Mouse (Mus musculus) neural tube, embryonic 11.5 days (tissue): Measurements from ENCODE around the gene Cacna1a. TPM values are rescaled to one million over a fixed set of nuclear protein-coding genes. Genes with fewer than 3 reads are reported as not detected.

Experiments
- ATAC-seq: fragments of 200-750 bp; cut with Nextera tagmentation; 2 replicates; pipeline ENCODE4 v1.8.0; 2017; ENCODE audit warnings: moderate number of reproducible peaks, mild to moderate bottlenecking, moderate TSS enrichment, moderate library complexity; ENCODE audit not compliant: insufficient read depth, low FRiP score, low TSS enrichment
- DNase-seq: peaks from one replicate; pipeline ENCODE4 v3.0.0-alpha.2; 2015; ENCODE audit warnings: low spot score
- H3K27ac ChIP-seq: fragments of 300-500 bp; sonication (generic); 2 replicates; pipeline ENCODE4 v1.5.1; 2014; ENCODE audit warnings: low read depth, mild to moderate bottlenecking, low read length
- H3K27me3 ChIP-seq: fragments of 300-500 bp; sonication (generic); 2 replicates; pipeline ENCODE4 v1.6.1; 2014; ENCODE audit warnings: mild to moderate bottlenecking, low read length, mixed read lengths; ENCODE audit not compliant: control insufficient read depth, insufficient read depth
- H3K36me3 ChIP-seq: fragments of 300-500 bp; sonication (generic); 2 replicates; pipeline ENCODE4 v1.6.1; 2014; ENCODE audit warnings: mild to moderate bottlenecking, low read length, moderate library complexity, mixed read lengths; ENCODE audit not compliant: control insufficient read depth, insufficient read depth
- H3K4me1 ChIP-seq: fragments of 300-500 bp; sonication (generic); 2 replicates; pipeline ENCODE4 v1.6.1; 2014; ENCODE audit warnings: low read length, mixed read lengths; ENCODE audit not compliant: control insufficient read depth, insufficient read depth
- H3K4me2 ChIP-seq: fragments of 300-500 bp; sonication (generic); 2 replicates; pipeline ENCODE4 v1.6.1; 2014; ENCODE audit warnings: low read depth, mild to moderate bottlenecking, moderate library complexity
- H3K4me3 ChIP-seq: fragments of 300-500 bp; sonication (generic); 2 replicates; pipeline ENCODE4 v1.5.1; 2014; ENCODE audit warnings: low read depth, low read length
- H3K9ac ChIP-seq: fragments of 300-500 bp; sonication (generic); 2 replicates; pipeline ENCODE4 v1.6.1; 2014; ENCODE audit warnings: mild to moderate bottlenecking, low read length
- H3K9me3 ChIP-seq: fragments of 300-500 bp; sonication (generic); 2 replicates; pipeline ENCODE4 v1.6.1; 2016; ENCODE audit warnings: low read length; ENCODE audit not compliant: control insufficient read depth
- WGBS: fragments of 180-500 bp; shearing (Covaris S2); extraction: QIAGEN DNeasy Blood & Tissue Kit; methylation state at CpG from one replicate; pipeline ENCODE4 v1.1.7; 2014; 5-methylcytosine and 5-hydroxymethylcytosine counted together
- polyA plus RNA-seq: library from polyadenylated mRNA; unstranded; fragments of >200 nt; fragmentation: Nextera tagmentation; extraction: Ambion mirVana; gene quantifications from 2 replicates; pipeline ENCODE4 v1.2.1, GENCODE M21; 2014

Gene Cacna1a
- polyA plus RNA-seq, 1 experiment from 2014 or later = 6.9 TPM

DNA sequence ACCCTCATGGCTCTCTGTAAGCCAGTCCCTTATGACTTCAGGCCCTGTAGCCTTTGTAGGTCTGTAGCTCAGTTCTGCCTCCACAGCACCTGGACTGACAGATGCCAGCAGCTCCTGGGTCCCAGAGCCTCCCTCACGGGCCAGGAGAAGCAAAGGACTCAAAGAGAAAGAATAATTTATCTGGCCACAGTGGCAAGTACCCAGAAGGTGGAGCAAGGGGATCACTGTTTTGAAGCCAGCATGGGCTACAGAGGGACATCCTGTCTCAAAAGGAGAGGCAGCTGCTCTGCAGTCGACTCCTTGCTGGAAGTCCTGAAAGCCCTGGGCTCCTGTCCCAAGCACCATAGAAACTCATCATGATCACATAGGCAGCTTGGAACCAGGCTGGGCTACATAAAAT lies 198.0 kb downstream of the Cacna1a start:
- WGBS = 89% methylated on average over 2 of the region's 2 CpGs
- Histone ChIP-seq H3K9ac (no peak overlapping the region), H3K9me3 (no peaks in the 10 kb centered on the region), H3K27ac (no peak overlapping the region), H3K4me2 (no peak overlapping the region), H3K27me3 (no peaks in the 10 kb centered on the region), H3K4me3 (no peak overlapping the region), H3K36me3 (no peaks in the 10 kb centered on the region), H3K4me1 (no peaks in the 10 kb centered on the region)
- ATAC-seq (no peak), DNase-seq (no peak)

DNA sequence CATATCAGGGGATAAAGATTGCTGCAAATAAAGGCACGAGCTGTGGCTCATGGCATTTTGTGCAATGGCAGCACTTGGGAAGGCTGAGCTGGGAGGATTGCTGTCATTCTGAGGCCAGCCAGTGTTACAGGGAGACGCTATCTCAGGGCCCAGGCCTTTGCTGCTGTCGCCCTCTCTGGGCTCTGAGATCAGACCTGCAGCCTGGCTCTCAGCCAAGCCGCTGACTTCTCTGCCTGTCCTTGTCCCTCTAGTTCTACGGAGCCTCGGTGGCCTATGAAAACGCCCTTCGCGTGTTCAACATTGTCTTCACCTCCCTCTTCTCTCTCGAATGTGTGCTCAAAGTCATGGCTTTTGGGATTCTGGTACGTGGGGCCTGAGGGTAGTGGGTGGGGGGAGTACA lies 200.3 kb downstream of the Cacna1a start:
- Histone ChIP-seq H3K4me2 (no peak overlapping the region), H3K27ac (no peak overlapping the region), H3K4me1 (no peaks in the 10 kb centered on the region), H3K36me3 (no peaks in the 10 kb centered on the region), H3K27me3 (no peaks in the 10 kb centered on the region), H3K9ac (no peak overlapping the region), H3K4me3 (no peak overlapping the region), H3K9me3 (no peaks in the 10 kb centered on the region)
- ATAC-seq (no peak), DNase-seq (no peak)
- whole genome bisulfite sequencing = 81% methylated on average over 11 of the region's 11 CpGs

DNA sequence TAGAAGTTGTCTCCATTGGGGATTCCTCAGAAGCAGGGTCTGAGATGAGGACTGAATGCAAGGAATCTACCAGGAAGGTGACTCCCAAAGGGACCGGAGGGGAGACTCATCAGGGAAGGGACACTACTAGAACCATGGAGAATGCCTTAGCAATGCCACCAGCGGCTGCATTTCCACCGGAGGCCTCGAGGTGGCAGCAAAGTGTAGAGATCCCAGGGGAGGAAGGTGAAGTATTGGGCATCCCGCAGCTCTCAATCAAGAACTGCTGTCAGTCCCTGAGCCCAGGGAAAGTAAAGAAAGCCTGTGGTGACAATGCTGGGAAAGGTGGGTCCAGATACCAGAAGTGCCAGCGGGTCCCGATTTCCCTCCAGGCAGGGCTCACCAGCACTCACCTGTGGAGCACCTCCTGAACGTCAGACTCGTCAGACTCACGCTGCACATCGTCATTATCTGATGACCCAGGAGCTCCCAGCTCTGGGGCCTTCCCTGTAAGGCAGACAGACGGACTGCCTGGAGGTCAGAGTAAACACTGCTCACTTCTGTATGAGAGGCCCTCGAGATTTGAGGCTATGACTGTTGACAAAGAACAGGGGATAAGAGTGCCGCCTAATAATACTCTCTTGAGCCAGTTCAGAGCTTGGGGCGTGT lies 203.9 kb downstream of the Cacna1a start:
- H3K9ac ChIP-seq = no peak overlapping the region
- H3K9me3 ChIP-seq = no peaks in the 10 kb centered on the region
- H3K4me1 ChIP-seq = no peaks in the 10 kb centered on the region
- H3K27me3 ChIP-seq = no peaks in the 10 kb centered on the region
- no peak overlapping the region for H3K27ac ChIP-seq
- H3K4me3 ChIP-seq = no peak overlapping the region
- H3K4me2 ChIP-seq = no peak overlapping the region
- WGBS = 32% methylated on average over 15 of the region's 15 CpGs
- peak; percentile 82 for DNase-seq
- ATAC-seq = peak; percentile 41; the same call in 1 of the 2 replicates
- no peaks in the 10 kb centered on the region for H3K36me3 ChIP-seq

DNA sequence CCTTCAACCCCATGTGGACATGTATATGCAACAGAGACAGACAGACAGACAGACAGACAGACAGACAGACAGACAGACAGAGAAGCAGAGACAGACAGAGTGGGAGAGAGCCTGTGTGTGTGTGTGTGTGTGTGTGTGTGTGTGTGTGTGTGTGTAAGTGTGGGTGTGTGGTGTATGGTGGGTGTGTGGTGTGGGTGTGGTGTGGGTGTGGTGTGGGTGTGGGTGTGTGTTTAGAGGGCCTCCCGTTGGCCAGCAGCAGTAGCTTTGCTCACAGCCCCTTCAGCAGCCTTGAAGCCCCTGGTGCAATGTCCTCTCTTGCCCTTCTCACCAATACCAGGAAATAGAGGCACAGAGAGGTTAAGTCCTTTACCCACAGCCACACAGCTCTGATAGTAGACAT lies 204.9 kb downstream of the Cacna1a start:
- Histone ChIP-seq H3K27ac (no peak overlapping the region), H3K36me3 (no peaks in the 10 kb centered on the region), H3K4me2 (no peak overlapping the region), H3K9ac (no peak overlapping the region), H3K9me3 (no peaks in the 10 kb centered on the region), H3K4me1 (no peaks in the 10 kb centered on the region), H3K27me3 (no peaks in the 10 kb centered on the region), H3K4me3 (no peak overlapping the region)
- 93% methylated on average over 1 of the region's 1 CpGs for WGBS
- DNase-seq = no peak
- ATAC-seq = no peak

DNA sequence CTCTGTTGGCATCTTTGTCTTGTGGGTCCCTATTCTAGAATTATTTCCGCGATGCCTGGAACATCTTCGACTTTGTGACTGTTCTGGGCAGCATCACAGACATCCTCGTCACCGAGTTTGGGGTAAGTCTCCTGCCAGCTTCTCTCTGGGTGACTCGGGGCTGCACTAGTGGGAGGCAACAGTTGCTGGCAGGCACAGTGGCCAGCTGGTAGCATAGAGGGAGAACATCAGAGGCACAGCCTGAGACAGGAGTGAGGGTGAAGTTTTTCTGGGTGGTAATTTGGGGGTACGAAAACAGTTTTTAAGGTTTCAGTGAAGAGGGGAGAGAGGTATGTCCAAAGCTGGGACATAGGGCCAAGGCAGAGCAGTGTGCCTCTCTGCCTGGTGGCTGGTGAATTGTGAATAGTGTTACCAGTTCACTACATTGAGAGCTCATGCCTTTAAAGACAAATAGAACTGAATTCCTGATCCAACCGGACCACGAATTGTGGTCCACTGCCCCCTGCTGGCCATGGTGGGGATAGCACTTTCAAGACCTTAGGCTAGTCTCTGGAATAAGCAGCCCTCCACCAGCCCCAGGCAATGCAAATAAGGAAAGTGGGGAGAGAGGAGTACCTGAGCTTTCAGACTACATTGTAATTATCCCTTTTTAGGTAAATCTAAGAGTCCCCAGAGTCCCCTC lies 206.0 kb downstream of the Cacna1a start:
- Histone ChIP-seq H3K9ac (no peak overlapping the region), H3K36me3 (no peaks in the 10 kb centered on the region), H3K4me3 (no peak overlapping the region), H3K4me1 (no peaks in the 10 kb centered on the region), H3K27me3 (no peaks in the 10 kb centered on the region), H3K27ac (no peak overlapping the region), H3K9me3 (no peaks in the 10 kb centered on the region), H3K4me2 (no peak overlapping the region)
- 67% methylated on average over 9 of the region's 9 CpGs for WGBS
- DNase-seq (peak; percentile 85), ATAC-seq (no peak)

DNA sequence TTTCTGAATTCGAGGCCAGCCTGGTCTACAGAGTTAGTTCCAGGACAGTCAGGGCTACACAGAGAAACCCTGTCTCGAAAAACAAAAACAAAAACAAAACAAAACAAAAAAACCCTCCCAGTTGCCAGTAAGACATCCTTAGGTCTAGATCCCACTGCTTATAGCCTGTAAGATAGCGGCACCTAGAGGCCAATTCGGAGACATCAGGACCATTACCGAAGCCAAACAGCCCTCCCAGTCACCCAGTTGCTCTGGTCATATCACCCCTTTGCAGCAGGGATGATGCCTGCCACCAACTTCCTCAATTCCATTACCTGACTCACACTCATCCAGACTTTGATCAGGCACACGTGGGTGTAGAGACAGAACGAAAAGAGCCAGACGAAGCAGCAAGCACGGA lies 207.4 kb downstream of the Cacna1a start:
- 23% methylated on average over 9 of the region's 9 CpGs for WGBS
- H3K9ac ChIP-seq = no peak overlapping the region
- no peak overlapping the region for H3K4me2 ChIP-seq
- no peaks in the 10 kb centered on the region for H3K36me3 ChIP-seq
- H3K4me1 ChIP-seq = peaks cover 7% of the 10 kb centered on the region
- no peak overlapping the region for H3K27ac ChIP-seq
- no peak for ATAC-seq
- peak; percentile 63 for DNase-seq
- no peaks in the 10 kb centered on the region for H3K27me3 ChIP-seq
- no peak overlapping the region for H3K4me3 ChIP-seq
- no peaks in the 10 kb centered on the region for H3K9me3 ChIP-seq

DNA sequence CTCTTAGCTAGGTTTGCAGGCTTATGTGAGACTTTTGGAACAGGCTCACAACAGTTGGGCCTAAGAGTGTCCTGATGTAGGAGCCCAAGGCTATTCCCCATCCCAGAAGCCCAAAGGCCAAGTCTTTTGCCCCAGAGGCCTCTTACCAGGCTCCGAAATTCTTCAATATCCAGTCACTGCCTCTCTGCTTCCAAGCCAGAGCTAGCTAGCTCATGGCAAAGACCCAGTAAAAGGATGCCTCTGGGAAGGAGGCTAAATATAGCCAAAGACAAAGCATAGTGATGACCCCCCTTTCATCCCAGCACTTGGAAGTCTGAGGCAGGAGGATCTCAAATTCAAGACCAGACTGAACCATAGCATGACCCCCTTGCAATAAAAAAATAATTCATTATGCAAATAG lies 211.2 kb downstream of the Cacna1a start:
- DNase-seq = no peak
- ATAC-seq = no peak
- H3K9me3 ChIP-seq = no peaks in the 10 kb centered on the region
- no peak overlapping the region for H3K4me3 ChIP-seq
- H3K36me3 ChIP-seq = no peaks in the 10 kb centered on the region
- H3K4me2 ChIP-seq = no peak overlapping the region
- H3K9ac ChIP-seq = no peak overlapping the region
- WGBS = 88% methylated on average over 1 of the region's 1 CpGs
- no peak overlapping the region for H3K27ac ChIP-seq
- H3K27me3 ChIP-seq = peaks cover 5% of the 10 kb centered on the region; the same call in 1 of the 2 replicates
- H3K4me1 ChIP-seq = peaks cover 12% of the 10 kb centered on the region

DNA sequence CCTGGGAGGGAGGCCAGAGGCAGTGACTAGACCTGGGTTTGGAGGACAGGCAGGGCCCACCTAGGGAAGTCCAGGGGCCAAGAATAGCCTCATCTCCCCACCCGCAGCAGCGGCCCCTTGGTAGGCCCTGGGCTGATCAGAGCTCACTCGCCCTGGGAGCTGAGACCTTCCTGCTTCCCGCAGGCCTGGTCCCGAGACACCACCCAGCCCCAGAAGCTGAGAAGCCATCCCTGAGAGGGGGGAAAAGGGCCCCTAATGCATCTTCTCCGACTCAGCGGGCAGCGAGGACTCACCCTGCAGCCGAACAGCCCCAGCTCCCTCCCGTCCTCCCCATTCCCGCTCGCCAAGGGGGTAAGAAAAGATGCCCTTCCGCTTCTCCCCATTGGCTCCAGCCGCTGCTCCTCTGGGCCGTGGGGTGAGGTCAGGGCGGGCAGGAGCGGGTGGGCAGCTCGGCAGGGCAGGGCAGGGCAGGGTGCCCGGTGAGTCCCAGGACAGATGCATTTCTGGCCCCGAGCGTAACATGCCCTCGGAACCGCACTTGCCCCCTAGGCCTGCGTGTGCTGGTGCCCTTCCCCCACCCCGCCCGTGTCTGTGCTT lies 212.2 kb downstream of the Cacna1a start:
- no peaks in the 10 kb centered on the region for H3K36me3 ChIP-seq
- DNase-seq (no peak), ATAC-seq (peak; percentile 58; the same call in 1 of the 2 replicates)
- peak overlapping the region; percentile 70 for H3K9ac ChIP-seq
- WGBS = 6% methylated on average over 24 of the region's 26 CpGs
- H3K4me3 ChIP-seq = peak overlapping the region; percentile 27
- peak overlapping the region; percentile 60 for H3K4me2 ChIP-seq
- H3K27me3 ChIP-seq = peaks cover 5% of the 10 kb centered on the region; the same call in 1 of the 2 replicates
- peaks cover 12% of the 10 kb centered on the region for H3K4me1 ChIP-seq
- H3K27ac ChIP-seq = no peak overlapping the region
- no peaks in the 10 kb centered on the region for H3K9me3 ChIP-seq
